Mouse (Mus musculus): ENCODE measurements around the gene Cntnap2.
"Not testable (repeated sequence)": the region's sequence is repeated elsewhere in the genome, so short reads cannot be mapped to it uniquely, and the experiment has no call there.

Cntnap2 gene

GRCm38 (mm10) chr6:47243863-47244606, 2184.9 kb downstream of the Cntnap2 start:
- no peak for DNase-seq (ENCODE audit: low read depth)

DNA sequence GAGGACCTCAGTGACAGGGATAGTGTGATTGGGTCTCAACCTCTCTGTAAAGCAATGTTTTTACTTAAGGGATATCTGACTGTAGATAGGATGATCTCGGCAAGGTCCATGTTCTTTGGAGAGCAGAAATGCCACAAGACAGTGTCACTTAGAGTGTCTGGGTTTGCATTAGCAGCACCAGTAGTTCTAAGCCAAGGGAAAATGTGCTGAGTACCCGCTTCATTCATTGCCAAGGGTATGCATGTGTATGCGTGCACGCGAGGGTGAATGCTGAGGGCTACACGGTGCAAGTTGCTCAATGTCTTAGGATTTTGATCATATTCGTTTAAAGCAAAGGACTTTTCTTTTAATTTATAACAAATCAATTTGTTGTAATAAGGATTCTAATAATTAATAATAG, 2185.5 kb downstream of the Cntnap2 start:
- no peak for DNase-seq (ENCODE audit: low read depth)

- no peak for DNase-seq (ENCODE audit: low read depth)
These were observed 2196.1 kb downstream of the Cntnap2 start for GRCm38 (mm10) chr6:47255270-47255669.

- no peak for DNase-seq (ENCODE audit: low read depth)
These were observed 2197.2 kb downstream of the Cntnap2 start for GRCm38 (mm10) chr6:47256227-47256887.

DNA sequence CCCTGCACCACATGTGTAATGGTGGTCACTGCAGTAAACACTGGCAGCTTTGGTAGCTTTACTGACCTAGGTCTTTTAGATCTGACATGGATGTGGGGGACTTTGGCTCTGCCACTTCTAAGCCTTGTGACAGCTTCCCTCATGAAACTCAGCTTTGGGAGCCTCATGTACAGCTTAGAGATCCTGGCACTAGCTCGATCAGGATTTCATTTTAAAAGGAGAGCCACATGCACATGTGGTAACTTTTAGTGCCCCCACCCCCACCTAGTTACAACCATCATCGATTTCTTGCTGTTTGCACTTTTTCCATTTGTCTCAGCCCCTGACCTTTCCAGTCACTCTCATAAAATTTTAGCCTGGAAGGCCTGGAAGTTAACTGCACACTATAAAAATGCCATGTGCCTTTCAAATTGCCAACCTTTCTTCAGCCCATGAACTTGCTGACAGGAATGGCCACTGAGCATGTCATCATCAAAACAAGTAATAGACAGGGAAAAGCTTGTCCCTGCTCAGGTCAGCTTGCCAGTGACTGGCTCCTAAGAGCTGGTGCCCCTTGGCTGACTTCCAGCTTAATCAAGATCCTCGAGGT, 2197.9 kb downstream of the Cntnap2 start:
- DNase-seq (ENCODE audit: low read depth), result no peak

DNA sequence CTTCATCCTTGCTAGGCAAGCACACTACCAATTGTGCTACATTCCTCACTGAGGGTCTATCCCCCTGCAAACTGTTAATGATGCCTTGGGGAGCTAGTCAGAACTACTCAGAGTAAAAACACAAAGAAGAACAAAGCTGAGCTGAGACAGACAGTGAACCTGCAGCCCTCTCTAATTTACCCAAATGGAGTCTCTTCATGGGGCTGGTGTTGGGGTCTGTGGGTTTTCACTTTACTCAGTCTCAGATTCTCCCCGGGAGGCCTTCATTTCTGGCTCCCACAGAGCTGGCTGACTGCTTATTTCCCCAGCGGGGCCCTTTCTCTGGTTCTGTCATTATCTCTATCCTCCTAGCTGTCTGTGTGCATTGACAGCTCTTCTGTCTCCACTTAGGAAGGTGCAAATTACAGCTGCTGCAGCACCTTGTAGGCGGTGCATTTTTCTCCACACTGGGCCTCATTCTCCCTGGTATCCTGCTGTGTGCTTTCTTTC, 2200.5 kb downstream of the Cntnap2 start:
- DNase-seq (ENCODE audit: low read depth), result no peak

DNA sequence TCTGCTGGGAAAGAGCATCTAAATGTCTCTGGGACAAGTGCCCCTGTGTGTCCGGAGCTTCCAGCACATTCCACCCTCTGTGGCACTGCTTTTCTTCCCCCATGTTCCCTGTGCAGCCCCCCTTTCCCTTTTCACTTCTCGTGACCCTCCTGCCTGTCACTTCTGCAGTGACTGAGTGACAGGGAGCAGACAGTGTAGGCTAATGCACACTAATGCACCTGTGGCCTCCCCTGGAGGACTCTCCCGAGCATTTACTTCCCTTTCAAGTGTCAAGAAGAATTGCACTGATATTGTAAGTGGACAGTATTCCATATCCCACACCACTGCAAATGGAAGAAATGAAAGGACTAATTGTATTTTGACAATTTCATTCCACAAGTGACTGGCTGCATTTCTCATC, 2208.1 kb downstream of the Cntnap2 start:
- no peak for DNase-seq (ENCODE audit: low read depth)

GRCm38 (mm10) chr6:47269455-47269854, 2210.3 kb downstream of the Cntnap2 start:
- DNase-seq (ENCODE audit: low read depth), result no peak

DNA sequence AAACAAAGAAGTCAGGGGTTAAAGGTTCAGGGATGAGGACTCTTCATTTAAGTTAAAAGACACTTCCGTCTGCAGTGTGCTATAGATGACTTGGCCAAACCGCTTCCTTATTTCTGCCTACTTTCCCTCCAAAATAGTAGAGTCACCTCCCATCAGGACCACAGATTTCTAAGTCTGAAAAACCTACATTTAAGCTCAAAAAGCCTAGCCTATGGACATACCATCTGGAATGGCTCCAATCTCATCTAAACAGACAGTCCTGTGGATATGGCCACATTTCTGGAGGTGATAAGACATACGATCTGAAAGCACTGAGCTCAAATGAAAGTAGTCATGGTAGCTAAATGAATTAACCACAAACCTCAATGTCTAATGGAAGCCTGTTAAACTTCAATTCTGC, 2212.4 kb downstream of the Cntnap2 start:
- no peak for DNase-seq (ENCODE audit: low read depth)

GRCm38 (mm10) chr6:47272606-47273575, 2213.7 kb downstream of the Cntnap2 start:
- DNase-seq (ENCODE audit: low read depth), result no peak

- DNase-seq (ENCODE audit: low read depth), result no peak
These were observed 2215.9 kb downstream of the Cntnap2 start for GRCm38 (mm10) chr6:47275065-47275464.

DNA sequence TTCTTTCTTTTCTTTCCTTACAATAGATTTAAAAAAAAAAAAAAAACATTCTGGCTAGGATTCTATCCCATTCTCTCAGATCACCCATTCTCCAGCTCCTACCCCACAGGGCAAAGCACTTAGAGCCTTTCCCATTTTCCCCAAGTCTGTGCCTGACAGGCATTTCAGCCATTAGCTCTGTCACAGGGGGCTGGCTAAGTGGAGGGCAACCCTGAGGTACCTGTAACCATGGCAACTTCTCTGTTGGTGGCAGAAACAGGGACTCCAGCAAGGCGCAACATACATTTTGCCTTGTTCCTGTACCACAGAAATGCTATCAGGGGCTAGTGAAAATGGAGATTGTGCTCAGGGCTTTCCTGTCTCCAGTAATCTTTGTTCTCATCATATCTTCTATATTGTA, 2220.0 kb downstream of the Cntnap2 start:
- no peak for DNase-seq (ENCODE audit: low read depth)

DNA sequence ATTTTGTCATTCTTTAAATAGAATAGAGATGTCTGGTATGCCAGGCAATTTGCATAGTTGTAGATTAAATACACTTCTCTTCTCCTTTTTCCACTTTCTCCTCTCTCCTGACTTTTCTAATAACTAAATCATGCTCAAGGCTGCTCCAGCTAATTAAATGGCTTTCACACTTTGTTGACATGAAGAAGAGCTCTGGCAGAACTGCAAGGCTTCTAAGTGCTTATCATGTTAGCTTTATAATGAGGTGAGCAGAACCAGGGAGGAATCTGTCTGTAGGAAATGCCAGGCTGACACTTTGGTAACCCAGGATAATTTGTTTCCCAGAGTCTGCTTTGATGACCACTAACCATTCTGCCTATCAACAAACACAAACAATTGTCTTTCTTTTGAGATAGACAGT, 2222.4 kb downstream of the Cntnap2 start:
- no peak for DNase-seq (ENCODE audit: low read depth)

DNA sequence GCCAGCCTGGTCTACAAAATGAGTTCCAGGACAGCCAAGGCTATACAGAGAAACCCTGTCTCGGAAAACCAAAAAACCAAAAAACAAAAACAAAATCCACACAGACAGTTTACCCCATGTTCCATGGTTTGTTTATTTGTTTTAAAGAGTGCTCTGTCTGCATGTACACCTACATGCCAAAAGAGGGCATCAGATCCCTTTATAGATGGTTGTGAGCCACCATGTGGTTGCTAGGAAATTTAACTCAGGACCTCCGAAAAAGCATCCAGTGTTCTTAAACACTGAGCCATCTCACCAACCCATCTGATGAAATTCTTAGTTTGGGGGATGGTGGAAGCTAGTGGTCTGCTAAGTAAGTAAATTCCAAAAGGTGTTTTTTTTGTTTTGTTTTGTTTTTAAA, 2225.6 kb downstream of the Cntnap2 start:
- no peak for DNase-seq (ENCODE audit: low read depth)

GRCm38 (mm10) chr6:47285742-47286141, 2226.6 kb downstream of the Cntnap2 start:
- no peak for DNase-seq (ENCODE audit: low read depth)

- DNase-seq (ENCODE audit: low read depth), result not testable (repeated sequence)
These were observed 2227.2 kb downstream of the Cntnap2 start for GRCm38 (mm10) chr6:47286247-47286967.

GRCm38 (mm10) chr6:47287722-47288121, 2228.6 kb downstream of the Cntnap2 start:
- DNase-seq (ENCODE audit: low read depth), result no peak

GRCm38 (mm10) chr6:47291973-47292372, 2232.8 kb downstream of the Cntnap2 start:
- no peak for DNase-seq (ENCODE audit: low read depth)

GRCm38 (mm10) chr6:47292437-47292836, 2233.3 kb downstream of the Cntnap2 start:
- DNase-seq (ENCODE audit: low read depth), result no peak

DNA sequence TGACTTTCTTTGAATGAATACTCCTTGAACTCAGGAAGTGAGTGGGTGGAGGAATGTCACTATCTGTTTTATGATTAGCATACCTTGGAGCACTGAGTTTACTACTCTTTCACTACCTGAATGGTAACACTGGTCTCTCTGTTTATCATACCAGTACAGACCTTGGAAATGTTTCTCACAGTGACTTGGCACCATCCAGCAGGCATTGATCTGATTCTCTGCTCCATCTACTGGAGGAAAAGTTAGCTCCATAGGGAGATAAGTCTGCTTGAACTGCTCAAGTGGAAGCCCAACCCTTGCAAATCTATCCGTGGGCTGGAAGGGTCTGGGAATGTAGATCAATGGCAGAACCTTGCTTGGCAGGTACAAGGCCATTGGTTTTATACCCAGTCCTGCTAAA, 2235.3 kb downstream of the Cntnap2 start:
- no peak for DNase-seq (ENCODE audit: low read depth)

- no peak for DNase-seq (ENCODE audit: low read depth)
These were observed 2245.8 kb downstream of the Cntnap2 start for GRCm38 (mm10) chr6:47304848-47305490.
